ENCODE assay signal across 8 mouse cellular contexts in genomic region chr11:97697891-97698529, GRCm38 (mm10). TPM values are rescaled to one million over a fixed set of nuclear protein-coding genes. Genes with fewer than 3 reads are reported as not detected.
DNase-seq lines count a peak whose midpoint lies in the region; ATAC-seq and TF ChIP-seq lines count a peak whose summit lies in the region.

No protein-coding gene starts in this region.

- TF ChIP-seq POLR2A in bone marrow macrophage, adult 2 months (IDR thresholded peaks at IDR 0.05; ENCODE audit: borderline replicate concordance, low read depth, low read length): no peak

- no peaks in the 10 kb centered on the region for H3K27me3 ChIP-seq in hindbrain, embryonic 12.5 days
- no peaks in the 10 kb centered on the region for H3K27me3 ChIP-seq in midbrain, embryonic 14.5 days (ENCODE audit: control insufficient read depth, insufficient read depth, low read length)

- H3K9ac ChIP-seq in hindbrain, embryonic 12.5 days: peak overlapping the region; percentile 83
- peak overlapping the region; percentile 96 for H3K9ac ChIP-seq in midbrain, embryonic 14.5 days (replicated peaks; ENCODE audit: low read length)

- H3K9me3 ChIP-seq in hindbrain, embryonic 12.5 days (replicated peaks): no peaks in the 10 kb centered on the region
- no peaks in the 10 kb centered on the region for H3K9me3 ChIP-seq in midbrain, embryonic 14.5 days (ENCODE audit: control insufficient read depth, low read length)

- no peak for TF ChIP-seq CTCF in bone marrow macrophage, adult 2 months (IDR thresholded peaks at IDR 0.05; ENCODE audit: low read depth, low read length)

- ATAC-seq in hindbrain, embryonic 12.5 days (ENCODE audit: low FRiP score): no peak
- no peak for ATAC-seq in midbrain, embryonic 14.5 days (ENCODE audit: low FRiP score, low TSS enrichment)
- no peak for ATAC-seq in CD4-positive, CD25-positive, alpha-beta regulatory T cell, adult 4 months

- WGBS in hindbrain, embryonic 12.5 days: 2% methylated on average over 14 of the region's 14 CpGs
- WGBS in midbrain, embryonic 14.5 days: under 1% methylated on average over 14 of the region's 14 CpGs

- H3K4me1 ChIP-seq in bone marrow macrophage, adult 2 months (ENCODE audit: control insufficient read depth, insufficient read depth, low read length): peaks cover 18% of the 10 kb centered on the region
- H3K4me1 ChIP-seq in hindbrain, embryonic 12.5 days: peaks cover 56% of the 10 kb centered on the region
- H3K4me1 ChIP-seq in midbrain, embryonic 14.5 days (ENCODE audit: control insufficient read depth, insufficient read depth, low read length): peaks cover 54% of the 10 kb centered on the region

- peaks cover 4% of the 10 kb centered on the region; the same call in 1 of the 2 replicates for H3K36me3 ChIP-seq in hindbrain, embryonic 12.5 days
- peaks cover 4% of the 10 kb centered on the region for H3K36me3 ChIP-seq in midbrain, embryonic 14.5 days (ENCODE audit: control insufficient read depth, insufficient read depth, low read length)

- peak; percentile 91 for DNase-seq in heart, adult 11 months
- DNase-seq in heart, postnatal 14 days: no peak
- DNase-seq in midbrain, embryonic 14.5 days: peak; percentile 68
- DNase-seq in urinary bladder, postnatal 14 days (ENCODE audit: low spot score): no peak
- no peak for DNase-seq in gastrocnemius, postnatal 14 days

- H3K4me2 ChIP-seq in hindbrain, embryonic 12.5 days (replicated peaks): peak overlapping the region; percentile 87
- H3K4me2 ChIP-seq in midbrain, embryonic 14.5 days (ENCODE audit: low read length): peak overlapping the region; percentile 65

- H3K4me3 ChIP-seq in bone marrow macrophage, adult 2 months (ENCODE audit: insufficient read depth, low read length): peak overlapping the region; percentile 64
- peak overlapping the region; percentile 85 for H3K4me3 ChIP-seq in hindbrain, embryonic 12.5 days
- peak overlapping the region; percentile 93 for H3K4me3 ChIP-seq in midbrain, embryonic 14.5 days (replicated peaks; ENCODE audit: low read depth, low read length)

- intact Hi-C loops in heart, postnatal 14 days (cut with DNase I): loop anchor here (2.0 kb wide), 1 partner anchor 39 kb away; no protein-coding TSS in a partner anchor
- intact Hi-C loops in gastrocnemius, postnatal 14 days (cut with DNase I; ENCODE audit: low total_unique reads): no loop called here

- no peak overlapping the region for H3K27ac ChIP-seq in bone marrow macrophage, adult 2 months (ENCODE audit: insufficient read depth, low read depth, low read length)
- H3K27ac ChIP-seq in hindbrain, embryonic 12.5 days: peak overlapping the region; percentile 99
- H3K27ac ChIP-seq in midbrain, embryonic 14.5 days (replicated peaks; ENCODE audit: low read depth, low read length): peak overlapping the region; percentile 98

RNA-seq across cellular contexts. Expression of gene Pcgf2, which starts 2.3 kb away (rescaled TPM):
- total RNA-seq in heart, postnatal 14 days (2021): 10 to 100 TPM; 11.1 to 12.9 TPM
- polyA plus RNA-seq in bone marrow macrophage, adult 2 months (2012; ENCODE audit: insufficient read depth, insufficient read length, missing spikeins): 12.3 and 13.6 TPM in 2 replicates
- polyA plus RNA-seq in hindbrain, embryonic 12.5 days (2016; fragmentation: Nextera tagmentation; extraction: Ambion mirVana): 23.3 and 24.7 TPM in 2 replicates
- polyA plus RNA-seq in midbrain, embryonic 14.5 days (2014; fragmentation: Nextera tagmentation; extraction: Ambion mirVana): 25.5 and 31.2 TPM in 2 replicates
- total RNA-seq in gastrocnemius, postnatal 14 days (2021): 1 to 10 TPM; 6.5 to 7.7 TPM
- 1 to 10 TPM; 2.9 to 4.6 TPM for polyA plus RNA-seq in CD4-positive, CD25-positive, alpha-beta regulatory T cell, adult 4 months (2017; shearing (Covaris generic))

RNA-seq across cellular contexts. Expression of gene Psmb3, which starts 5.2 kb away (rescaled TPM):
- total RNA-seq in heart, postnatal 14 days (2021): 100 to 1,000 TPM; 161 to 169 TPM
- polyA plus RNA-seq in bone marrow macrophage, adult 2 months (2012; ENCODE audit: insufficient read depth, insufficient read length, missing spikeins): 125 and 142 TPM in 2 replicates
- polyA plus RNA-seq in hindbrain, embryonic 12.5 days (2016; fragmentation: Nextera tagmentation; extraction: Ambion mirVana): 375 and 438 TPM in 2 replicates
- polyA plus RNA-seq in midbrain, embryonic 14.5 days (2014; fragmentation: Nextera tagmentation; extraction: Ambion mirVana): 456 and 503 TPM in 2 replicates
- total RNA-seq in gastrocnemius, postnatal 14 days (2021): 100 to 1,000 TPM; 146 to 154 TPM
- 100 to 1,000 TPM; 453 to 558 TPM for polyA plus RNA-seq in CD4-positive, CD25-positive, alpha-beta regulatory T cell, adult 4 months (2017; shearing (Covaris generic))

RNA-seq across cellular contexts. Expression of gene Cisd3, which starts 12.4 kb away (rescaled TPM):
- 100 to 1,000 TPM; 146 to 147 TPM for total RNA-seq in heart, postnatal 14 days (2021)
- 45.2 and 50.2 TPM in 2 replicates for polyA plus RNA-seq in bone marrow macrophage, adult 2 months (2012; ENCODE audit: insufficient read depth, insufficient read length, missing spikeins)
- 14.7 and 17.1 TPM in 2 replicates for polyA plus RNA-seq in hindbrain, embryonic 12.5 days (2016; fragmentation: Nextera tagmentation; extraction: Ambion mirVana)
- 17.4 and 21.8 TPM in 2 replicates for polyA plus RNA-seq in midbrain, embryonic 14.5 days (2014; fragmentation: Nextera tagmentation; extraction: Ambion mirVana)
- total RNA-seq in gastrocnemius, postnatal 14 days (2021): 100 to 1,000 TPM; 105 to 116 TPM
- polyA plus RNA-seq in CD4-positive, CD25-positive, alpha-beta regulatory T cell, adult 4 months (2017; shearing (Covaris generic)): 10 to 100 TPM; 63.5 to 80.3 TPM

RNA-seq across cellular contexts. Expression of gene Mllt6, which starts 34.8 kb away (rescaled TPM):
- total RNA-seq in heart, postnatal 14 days (2021): 10 to 100 TPM; 58.1 to 61.7 TPM
- 40.4 and 48.7 TPM in 2 replicates for polyA plus RNA-seq in bone marrow macrophage, adult 2 months (2012; ENCODE audit: insufficient read depth, insufficient read length, missing spikeins)
- 2.9 and 3.5 TPM in 2 replicates for polyA plus RNA-seq in hindbrain, embryonic 12.5 days (2016; fragmentation: Nextera tagmentation; extraction: Ambion mirVana)
- polyA plus RNA-seq in midbrain, embryonic 14.5 days (2014; fragmentation: Nextera tagmentation; extraction: Ambion mirVana): 6.2 and 9.0 TPM in 2 replicates
- total RNA-seq in gastrocnemius, postnatal 14 days (2021): 10 to 100 TPM; 26.2 to 27.4 TPM
- polyA plus RNA-seq in CD4-positive, CD25-positive, alpha-beta regulatory T cell, adult 4 months (2017; shearing (Covaris generic)): 10 to 100 TPM in 1 of 2 experiments, 1 to 10 TPM in 1; 8.0 to 14.1 TPM

RNA-seq across cellular contexts. Expression of gene Pip4k2b, which starts 46.5 kb away (rescaled TPM):
- 10 to 100 TPM; 20.7 to 22.6 TPM for total RNA-seq in heart, postnatal 14 days (2021)
- 25.3 and 26.0 TPM in 2 replicates for polyA plus RNA-seq in bone marrow macrophage, adult 2 months (2012; ENCODE audit: insufficient read depth, insufficient read length, missing spikeins)
- 2.6 and 3.4 TPM in 2 replicates for polyA plus RNA-seq in hindbrain, embryonic 12.5 days (2016; fragmentation: Nextera tagmentation; extraction: Ambion mirVana)
- 4.8 and 7.7 TPM in 2 replicates for polyA plus RNA-seq in midbrain, embryonic 14.5 days (2014; fragmentation: Nextera tagmentation; extraction: Ambion mirVana)
- total RNA-seq in gastrocnemius, postnatal 14 days (2021): 10 to 100 TPM; 33.3 to 38.5 TPM
- 1 to 10 TPM; 1.4 to 2.2 TPM for polyA plus RNA-seq in CD4-positive, CD25-positive, alpha-beta regulatory T cell, adult 4 months (2017; shearing (Covaris generic))

Comparison
In these comparisons a context has a peak if more than half of its experiments do, and no peak if none do; other contexts are left out.
1. DNase-seq: peak in heart, adult 11 months (single experiment) and midbrain, embryonic 14.5 days (single experiment); none in heart, postnatal 14 days (0 of 2), urinary bladder, postnatal 14 days (single experiment) and gastrocnemius, postnatal 14 days (single experiment).
2. Peak in every context shown above with its lines, with median percentiles within 50 percentile points of each other: H3K4me3 ChIP-seq.